Mouse (Mus musculus): Measurements from ENCODE around the gene Cd209g. TPM values are rescaled to one million over a fixed set of nuclear protein-coding genes. Genes with fewer than 3 reads are reported as not detected.

Gene Cd209g
- 1 to 10 TPM in 1 of 2 experiments, under 1 TPM in 1; 0.34 to 1.9 TPM for polyA plus RNA-seq (2017; shearing (Covaris generic))

GRCm38 (mm10) chr8:4133798-4134197, at the start of gene Cd209g:
Cd209g (plus strand) TSS chr8:4134098.

GRCm38 (mm10) chr8:4105735-4106134, 28.2 kb upstream of the Cd209g start, which contains the start of gene Cd209f:
Cd209f (minus strand) TSS chr8:4105835.

GRCm38 (mm10) chr8:4165852-4166751, 32.2 kb downstream of the Cd209g start, which contains the start of gene Evi5l:
Evi5l (plus strand) TSS chr8:4166567.

Other genes with a start within 250 kb of the Cd209g start
- gene Cd209b, start 207.3 kb upstream of the Cd209g start, polyA plus RNA-seq (2017; shearing (Covaris generic)) = under 1 TPM in 1 of 2 experiments, not detected in 1; 0.73 TPM
- gene Cd209c, start 179.4 kb upstream of the Cd209g start, polyA plus RNA-seq (2017; shearing (Covaris generic)) = 1 to 10 TPM in 1 of 2 experiments, under 1 TPM in 1; 0.48 to 1.5 TPM
- 1 to 10 TPM in 1 of 2 experiments, not detected in 1; 1.3 TPM for gene Cd209f, start 28.3 kb upstream of the Cd209g start, polyA plus RNA-seq (2017; shearing (Covaris generic))
- 10 to 100 TPM; 15.1 to 18.0 TPM for gene Evi5l, start 32.5 kb downstream of the Cd209g start, polyA plus RNA-seq (2017; shearing (Covaris generic))
- gene Prr36, start 83.4 kb downstream of the Cd209g start, polyA plus RNA-seq (2017; shearing (Covaris generic)) = under 1 TPM; 0.35 to 0.44 TPM
- 1 to 10 TPM in 1 of 2 experiments, under 1 TPM in 1; 0.18 to 3.5 TPM for gene Lrrc8e, start 92.7 kb downstream of the Cd209g start, polyA plus RNA-seq (2017; shearing (Covaris generic))
- gene Map2k7, start 104.6 kb downstream of the Cd209g start, polyA plus RNA-seq (2017; shearing (Covaris generic)) = 10 to 100 TPM; 58.6 to 68.9 TPM
- under 1 TPM; 0.24 to 0.29 TPM for gene Gm49320, start 104.8 kb downstream of the Cd209g start, polyA plus RNA-seq (2017; shearing (Covaris generic))
- gene Tgfbr3l, start 114.1 kb downstream of the Cd209g start, polyA plus RNA-seq (2017; shearing (Covaris generic)) = 1 to 10 TPM; 5.8 to 6.7 TPM
- gene Snapc2, start 119.0 kb downstream of the Cd209g start, polyA plus RNA-seq (2017; shearing (Covaris generic)) = 10 to 100 TPM; 24.2 to 38.1 TPM
- under 1 TPM; 0.60 to 0.93 TPM for gene Ctxn1, start 125.2 kb downstream of the Cd209g start, polyA plus RNA-seq (2017; shearing (Covaris generic))
- 10 to 100 TPM; 56.1 to 70.3 TPM for gene Timm44, start 141.8 kb downstream of the Cd209g start, polyA plus RNA-seq (2017; shearing (Covaris generic))
- 10 to 100 TPM; 11.4 to 17.2 TPM for gene Ccl25, start 191.1 kb downstream of the Cd209g start, polyA plus RNA-seq (2017; shearing (Covaris generic))
- 100 to 1,000 TPM; 202 to 259 TPM for gene Elavl1, start 191.3 kb downstream of the Cd209g start, polyA plus RNA-seq (2017; shearing (Covaris generic))

Measured in inflammation-experienced regulatory T-cells (primary cell).